Mouse (Mus musculus) embryonic facial prominence, embryonic 14.5 days (tissue): ENCODE measurements around the gene Scaf8. TPM values are rescaled to one million over a fixed set of nuclear protein-coding genes. Genes with fewer than 3 reads are reported as not detected.
"Not testable (repeated sequence)": the region's sequence is repeated elsewhere in the genome, so short reads cannot be mapped to it uniquely, and the experiment has no call there.

Source experiments
- ATAC-seq: fragments of 200-750 bp; cut with Nextera tagmentation; 2 replicates; pipeline ENCODE4 v1.8.0; 2017; ENCODE audit warnings: low read depth, moderate number of reproducible peaks, moderate TSS enrichment
- DNase-seq: peaks from one replicate; pipeline ENCODE4 v3.0.0-alpha.2; 2015; ENCODE audit warnings: low spot score
- H3K27ac ChIP-seq: fragments of 300-500 bp; sonication (generic); replicated peaks from 2 replicates; pipeline ENCODE4 v1.5.1; 2014; ENCODE audit warnings: low read depth, mild to moderate bottlenecking, low read length, moderate library complexity
- H3K27me3 ChIP-seq: fragments of 300-500 bp; sonication (generic); replicated peaks from 2 replicates; pipeline ENCODE4 v1.6.1; 2014; ENCODE audit warnings: low read length; ENCODE audit not compliant: control insufficient read depth, insufficient read depth
- H3K36me3 ChIP-seq: fragments of 300-500 bp; sonication (generic); 2 replicates; pipeline ENCODE4 v1.6.1; 2014; ENCODE audit warnings: low read length, mixed read lengths; ENCODE audit not compliant: control insufficient read depth, insufficient read depth
- H3K4me1 ChIP-seq: fragments of 300-500 bp; sonication (generic); 2 replicates; pipeline ENCODE4 v1.6.1; 2014; ENCODE audit warnings: antibody characterized with exemption, low read length; ENCODE audit not compliant: control insufficient read depth, insufficient read depth
- H3K4me2 ChIP-seq: fragments of 300-500 bp; sonication (generic); 2 replicates; pipeline ENCODE4 v1.6.1; 2014; ENCODE audit warnings: low read depth, mild to moderate bottlenecking, low read length, moderate library complexity, mixed read lengths
- H3K4me3 ChIP-seq: fragments of 300-500 bp; sonication (generic); 2 replicates; pipeline ENCODE4 v1.5.1; 2014; ENCODE audit warnings: low read depth, mild to moderate bottlenecking, low read length
- H3K9ac ChIP-seq: fragments of 300-500 bp; sonication (generic); 2 replicates; pipeline ENCODE4 v1.6.1; 2014; ENCODE audit warnings: low read depth, mild to moderate bottlenecking, low read length, moderate library complexity, mixed read lengths
- H3K9me3 ChIP-seq: fragments of 300-500 bp; sonication (generic); 2 replicates; pipeline ENCODE4 v1.6.1; 2016; ENCODE audit warnings: low read length; ENCODE audit not compliant: control insufficient read depth
- WGBS: fragments of 180-500 bp; shearing (Covaris S2); extraction: QIAGEN DNeasy Blood & Tissue Kit; methylation state at CpG from one replicate; pipeline ENCODE4 v1.1.7; 2014; 5-methylcytosine and 5-hydroxymethylcytosine counted together
- polyA plus RNA-seq: library from polyadenylated mRNA; unstranded; fragments of >200 nt; fragmentation: Nextera tagmentation; extraction: Ambion mirVana; gene quantifications from 2 replicates; pipeline ENCODE4 v1.2.1, GENCODE M21; 2014

Gene Scaf8
- polyA plus RNA-seq, 1 experiment from 2014 or later = 21.5 TPM

GRCm38 (mm10) chr17:3156176-3156575 lies 41.4 kb downstream of the Scaf8 start:
- WGBS = 83% methylated on average over 9 of the region's 9 CpGs
- not testable (repeated sequence) for H3K4me2 ChIP-seq, ATAC-seq, H3K4me1 ChIP-seq, H3K9ac ChIP-seq, H3K4me3 ChIP-seq, H3K27me3 ChIP-seq, H3K9me3 ChIP-seq, H3K27ac ChIP-seq
- H3K36me3 ChIP-seq = peaks cover 54% of the 10 kb centered on the region
- DNase-seq = peak; percentile 11

DNA sequence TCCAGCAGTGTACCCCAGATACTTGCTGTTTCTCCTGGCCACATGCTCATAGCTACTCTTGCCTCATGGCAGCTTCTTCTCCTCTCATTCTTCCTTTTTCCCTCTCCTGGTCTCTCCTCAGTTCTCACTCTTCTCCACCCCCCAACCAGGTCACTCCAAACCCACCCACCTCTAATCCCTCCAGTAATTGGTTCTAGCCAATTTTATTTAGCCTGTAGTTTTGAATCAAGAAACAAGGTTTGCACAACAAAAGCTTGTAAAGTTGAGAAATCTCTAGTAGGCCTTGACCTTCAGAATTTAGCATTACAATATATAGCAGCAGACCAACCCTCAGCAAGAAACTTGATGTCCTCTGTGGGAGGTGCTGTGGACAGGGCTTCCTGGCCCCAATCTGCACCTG lies 42.2 kb downstream of the Scaf8 start:
- H3K4me3 ChIP-seq = no peak overlapping the region
- no peak overlapping the region for H3K27ac ChIP-seq
- no peaks in the 10 kb centered on the region for H3K4me1 ChIP-seq
- ATAC-seq = no peak
- no peak overlapping the region for H3K9ac ChIP-seq
- no peaks in the 10 kb centered on the region for H3K9me3 ChIP-seq
- H3K36me3 ChIP-seq = peaks cover 55% of the 10 kb centered on the region
- H3K4me2 ChIP-seq = no peak overlapping the region
- no peak for DNase-seq
- no peaks in the 10 kb centered on the region for H3K27me3 ChIP-seq

DNA sequence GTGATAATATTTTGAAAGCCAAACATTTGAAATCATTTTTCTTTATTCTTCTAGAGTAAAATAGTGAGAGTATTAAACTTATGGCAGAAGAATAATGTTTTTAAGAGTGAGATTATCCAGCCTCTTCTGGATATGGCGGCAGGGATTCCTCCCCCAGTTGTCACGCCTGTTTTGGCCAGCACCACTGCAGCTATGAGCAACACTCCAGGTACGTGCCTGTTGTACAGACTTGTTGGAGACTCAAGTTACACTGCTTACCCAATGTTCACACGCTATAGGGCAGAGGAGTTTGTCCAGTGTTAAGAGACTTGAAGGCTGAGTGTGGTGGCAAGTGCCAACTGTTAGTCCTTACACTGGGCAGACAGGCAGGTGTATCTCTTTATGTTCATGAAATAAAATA lies 48.1 kb downstream of the Scaf8 start:
- WGBS = 80% methylated on average over 4 of the region's 4 CpGs
- DNase-seq (peak; percentile 16), ATAC-seq (peak; percentile 71; the same call in 1 of the 2 replicates)
- H3K9me3 ChIP-seq = no peaks in the 10 kb centered on the region
- no peaks in the 10 kb centered on the region for H3K27me3 ChIP-seq
- H3K4me1 ChIP-seq = no peaks in the 10 kb centered on the region
- H3K27ac ChIP-seq = no peak overlapping the region
- H3K4me2 ChIP-seq = no peak overlapping the region
- H3K9ac ChIP-seq = no peak overlapping the region
- H3K4me3 ChIP-seq = no peak overlapping the region
- peaks cover 52% of the 10 kb centered on the region for H3K36me3 ChIP-seq

DNA sequence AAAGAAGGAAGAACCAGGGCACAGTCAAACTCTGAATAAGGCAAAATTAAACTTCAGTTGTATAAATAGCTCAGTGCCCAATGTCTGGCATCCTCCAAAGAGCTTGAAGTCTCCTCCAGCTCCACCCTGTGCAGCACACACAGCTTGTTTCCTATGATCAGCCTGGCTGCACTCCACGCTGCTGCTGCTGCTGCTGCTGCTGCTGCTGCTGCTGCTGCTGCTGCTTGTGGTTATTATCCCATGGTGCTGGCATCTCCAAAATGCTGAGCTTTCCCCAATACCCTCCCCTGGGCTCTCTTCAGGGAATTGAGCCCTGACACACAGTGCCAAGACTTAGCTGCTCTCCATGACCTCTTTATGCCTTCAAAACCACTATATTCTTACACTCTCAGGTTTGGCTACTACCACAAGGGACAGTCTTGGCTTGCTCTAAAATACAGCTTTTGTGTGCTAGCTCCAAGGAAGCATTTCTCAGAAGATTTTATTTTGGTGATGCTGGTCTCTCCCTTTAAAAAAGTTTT lies 65.7 kb downstream of the Scaf8 start:
- H3K9me3 ChIP-seq, ATAC-seq, H3K4me1 ChIP-seq, H3K4me3 ChIP-seq, H3K27ac ChIP-seq, H3K27me3 ChIP-seq, H3K4me2 ChIP-seq, DNase-seq, H3K9ac ChIP-seq: not testable (repeated sequence)
- peaks cover 64% of the 10 kb centered on the region for H3K36me3 ChIP-seq
- 80% methylated on average over 1 of the region's 1 CpGs for WGBS

GRCm38 (mm10) chr17:3195483-3195882 lies 80.7 kb downstream of the Scaf8 start:
- not testable (repeated sequence) for DNase-seq, H3K4me3 ChIP-seq, ATAC-seq, H3K9ac ChIP-seq, H3K9me3 ChIP-seq, H3K4me1 ChIP-seq, H3K27ac ChIP-seq, H3K27me3 ChIP-seq, H3K4me2 ChIP-seq
- peaks cover 60% of the 10 kb centered on the region for H3K36me3 ChIP-seq

GRCm38 (mm10) chr17:3200328-3200727 lies 85.6 kb downstream of the Scaf8 start:
- peak; percentile 81 for ATAC-seq
- Histone ChIP-seq H3K9ac (no peak overlapping the region), H3K36me3 (peaks cover 44% of the 10 kb centered on the region), H3K4me2 (no peak overlapping the region), H3K4me3 (no peak overlapping the region), H3K9me3 (no peaks in the 10 kb centered on the region), H3K27me3 (no peaks in the 10 kb centered on the region), H3K4me1 (peaks cover 7% of the 10 kb centered on the region; the same call in 1 of the 2 replicates), H3K27ac (peak overlapping the region; percentile 39)
- WGBS = 35% methylated on average over 8 of the region's 8 CpGs
- peak; percentile 87 for DNase-seq

DNA sequence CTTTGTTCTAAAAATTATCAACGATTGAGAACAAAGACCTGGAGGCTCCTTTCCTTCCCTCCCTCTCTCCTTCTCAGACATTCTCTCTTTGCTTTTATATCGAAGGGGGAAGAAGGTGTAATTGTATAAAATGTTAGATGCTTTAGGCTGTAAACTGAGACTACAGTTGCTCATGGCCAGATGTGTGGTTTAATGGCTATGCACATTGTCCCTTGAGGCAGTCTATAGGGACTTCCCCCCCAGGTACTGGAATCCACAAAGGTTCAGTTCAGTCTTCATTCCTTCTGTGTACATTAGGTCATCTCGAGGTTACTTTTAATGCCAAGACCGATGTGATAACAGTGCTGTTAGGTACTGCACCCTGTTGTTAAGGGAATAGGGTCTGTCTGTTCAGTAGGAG lies 89.1 kb downstream of the Scaf8 start:
- peaks cover 13% of the 10 kb centered on the region for H3K4me1 ChIP-seq
- no peak for DNase-seq
- no peaks in the 10 kb centered on the region for H3K9me3 ChIP-seq
- H3K36me3 ChIP-seq = peaks cover 21% of the 10 kb centered on the region; the same call in 1 of the 2 replicates
- no peak overlapping the region for H3K27ac ChIP-seq
- no peak for ATAC-seq
- 68% methylated on average over 4 of the region's 4 CpGs for WGBS
- no peak overlapping the region for H3K4me2 ChIP-seq
- no peak overlapping the region for H3K4me3 ChIP-seq
- H3K27me3 ChIP-seq = no peaks in the 10 kb centered on the region
- H3K9ac ChIP-seq = no peak overlapping the region

DNA sequence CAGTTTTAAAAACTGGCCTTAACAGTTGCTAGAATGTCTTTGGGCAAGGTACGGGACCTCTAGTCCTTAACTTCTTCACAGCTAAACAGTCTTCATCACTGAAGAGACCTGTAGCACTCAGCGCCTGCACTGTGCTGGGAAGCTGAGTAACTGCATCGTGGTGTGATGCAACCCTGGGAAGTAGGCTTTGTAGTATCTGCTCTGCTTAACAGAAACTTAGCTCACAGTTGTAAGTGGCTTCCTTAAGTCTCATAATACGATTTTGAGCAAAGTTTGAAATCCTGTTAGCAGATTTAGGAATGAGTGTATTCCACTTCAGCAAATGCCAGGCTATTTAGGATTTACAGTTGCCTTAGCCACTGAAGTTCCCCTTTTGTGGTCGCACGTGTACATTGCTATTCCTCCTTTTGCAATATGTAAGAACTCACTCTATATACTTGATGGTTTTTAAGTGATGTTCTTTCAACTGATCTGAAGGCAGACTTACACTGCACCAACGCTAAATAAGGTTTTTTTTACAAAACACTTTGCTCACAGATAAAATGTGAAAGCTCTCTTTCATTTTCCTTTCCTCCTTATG lies 90.1 kb downstream of the Scaf8 start:
- WGBS = 93% methylated on average over 7 of the region's 7 CpGs
- no peak overlapping the region for H3K27ac ChIP-seq
- no peaks in the 10 kb centered on the region for H3K27me3 ChIP-seq
- ATAC-seq (no peak), DNase-seq (no peak)
- H3K36me3 ChIP-seq = peaks cover 31% of the 10 kb centered on the region; the same call in 1 of the 2 replicates
- H3K4me2 ChIP-seq = no peak overlapping the region
- no peak overlapping the region for H3K9ac ChIP-seq
- no peaks in the 10 kb centered on the region for H3K9me3 ChIP-seq
- peaks cover 13% of the 10 kb centered on the region for H3K4me1 ChIP-seq
- H3K4me3 ChIP-seq = no peak overlapping the region
